ENCODE assay signal across 8 mouse cellular contexts in the genomic region with DNA sequence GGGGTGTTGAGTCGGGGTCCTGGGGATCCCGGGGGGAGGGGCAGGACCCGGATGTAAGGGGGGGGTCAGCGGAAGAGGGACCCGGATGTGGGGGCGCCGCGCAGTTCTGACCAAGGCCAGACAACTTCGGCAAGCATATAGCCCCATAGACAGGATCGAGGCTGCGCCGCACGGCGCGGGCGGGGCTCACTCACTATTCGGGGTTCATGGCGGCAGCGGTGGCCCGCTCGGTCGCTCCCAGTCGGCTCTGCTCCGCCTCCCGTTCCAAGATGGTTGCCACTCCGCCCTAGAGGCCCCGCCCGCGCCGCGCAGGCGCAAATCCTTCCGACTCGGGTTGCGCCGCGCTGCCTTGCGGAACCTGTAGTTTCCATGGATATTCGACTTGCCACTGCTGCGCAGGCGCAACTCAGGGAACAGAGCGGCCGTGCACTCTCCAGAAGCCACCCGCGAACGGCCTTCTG. TPM values are rescaled to one million over a fixed set of nuclear protein-coding genes. Genes with fewer than 3 reads are reported as not detected.
DNase-seq lines count a peak whose midpoint lies in the region; ATAC-seq and TF ChIP-seq lines count a peak whose summit lies in the region.

A gene (minus strand): TSS at position 342 of the 461 bp plus-strand sequence.

- H3K4me3 ChIP-seq in MEL (ENCODE audit: control insufficient read depth in 1 of 2, insufficient read depth in 1 of 2, low read depth in 2 of 2, low read length in 2 of 2) = peak within 1 kb of the TSS; percentile 88 to 93
- peak within 1 kb of the TSS; percentile 72 for H3K4me3 ChIP-seq in cerebellum, adult 2 months (replicated peaks; ENCODE audit: insufficient read depth, low read depth, low read length)
- peak within 1 kb of the TSS; percentile 83 for H3K4me3 ChIP-seq in forebrain, postnatal 0 days (ENCODE audit: low read depth, low read length)
- peak within 1 kb of the TSS; percentile 80 for H3K4me3 ChIP-seq in lung, embryonic 15.5 days

- WGBS in cerebellum, adult 2 months = under 1% methylated on average over 46 of the region's 46 CpGs
- WGBS in forebrain, postnatal 0 days = under 1% methylated on average over 46 of the region's 46 CpGs
- under 1% methylated on average over 46 of the region's 46 CpGs for WGBS in lung, embryonic 15.5 days

- DNase-seq in MEL (ENCODE audit: low read depth, low spot score) = peak; percentile 98
- peak; percentile 99 for DNase-seq in cerebellum, adult 2 months
- DNase-seq in forebrain, postnatal 0 days = peak; percentile 100
- peak; percentile 99 for DNase-seq in heart, postnatal 4 days
- peak; percentile 98 to 99 for DNase-seq in layer of hippocampus, adult 8-10 months (ENCODE audit: low spot score in 2 of 2)
- DNase-seq in ovary, adult 18-20 months (ENCODE audit: low spot score) = peak; percentile 97
- peak; percentile 99 for DNase-seq in thymus, postnatal 0 days (ENCODE audit: low spot score)

- peak; percentile 97 for ATAC-seq in forebrain, postnatal 0 days
- peak; percentile 94 for ATAC-seq in lung, embryonic 15.5 days (ENCODE audit: borderline replicate concordance, extremely low read depth, low FRiP score, low TSS enrichment)

- peak within 1 kb of the TSS; percentile 95 for H3K4me2 ChIP-seq in forebrain, postnatal 0 days (ENCODE audit: low read depth)
- peak within 1 kb of the TSS; percentile 89 for H3K4me2 ChIP-seq in lung, embryonic 15.5 days

- TF ChIP-seq RAD21 in MEL (IDR thresholded peaks at IDR 0.05; ENCODE audit: low read depth, low read length) = no peak

- peak; percentile 29 to 78; a peak in 2 of 4 replicates for TF ChIP-seq POLR2A in MEL (IDR thresholded peaks at IDR 0.05; ENCODE audit: control insufficient read depth in 1 of 2, insufficient read depth in 1 of 2, low read depth in 1 of 2, low read length in 2 of 2, poor library complexity in 1 of 2)
- TF ChIP-seq POLR2A in cerebellum, adult 2 months (IDR thresholded peaks at IDR 0.05; ENCODE audit: borderline replicate concordance, insufficient read depth, low read length) = peak; percentile 70; the same call in 1 of the 2 replicates

- peaks cover 1 to 6% of the 10 kb centered on the region in 2 experiments; a peak in 3 of 4 replicates for H3K36me3 ChIP-seq in MEL (ENCODE audit: control insufficient read depth in 1 of 2, insufficient read depth in 2 of 2, low read length in 2 of 2)
- H3K36me3 ChIP-seq in forebrain, postnatal 0 days (ENCODE audit: insufficient read depth) = peaks cover 73% of the 10 kb centered on the region
- H3K36me3 ChIP-seq in lung, embryonic 15.5 days = peaks cover 46% of the 10 kb centered on the region

- H3K27ac ChIP-seq in MEL (ENCODE audit: control insufficient read depth, low read depth, low read length) = peak within 1 kb of the TSS; percentile 90
- peak within 1 kb of the TSS; percentile 81 for H3K27ac ChIP-seq in cerebellum, adult 2 months (ENCODE audit: insufficient read depth, low read length)
- H3K27ac ChIP-seq in forebrain, postnatal 0 days (ENCODE audit: low read depth, low read length) = peak within 1 kb of the TSS; percentile 96
- H3K27ac ChIP-seq in lung, embryonic 15.5 days = peak within 1 kb of the TSS; percentile 94

- TF ChIP-seq CTCF in MEL (IDR thresholded peaks at IDR 0.05 in 2 of 3, conservative IDR thresholded peaks at IDR 0.05 in 1 of 3; ENCODE audit: control insufficient read depth in 1 of 3, insufficient read depth in 1 of 3, low read depth in 2 of 3, low read length in 3 of 3, poor library complexity in 1 of 3, severe bottlenecking in 1 of 3) = no peak
- no peak for TF ChIP-seq CTCF in cerebellum, adult 2 months (IDR thresholded peaks at IDR 0.05; ENCODE audit: borderline replicate concordance, insufficient read depth, low read depth, low read length)
- TF ChIP-seq CTCF in forebrain, postnatal 0 days (IDR thresholded peaks at IDR 0.05; ENCODE audit: low read depth) = no peak

- H3K9me3 ChIP-seq in MEL (replicated peaks; ENCODE audit: insufficient read depth, low read length) = no peaks in the 10 kb centered on the region
- no peaks in the 10 kb centered on the region for H3K9me3 ChIP-seq in forebrain, postnatal 0 days (ENCODE audit: low read length)
- H3K9me3 ChIP-seq in lung, embryonic 15.5 days = no peaks in the 10 kb centered on the region

- no peak for TF ChIP-seq EP300 in MEL (IDR thresholded peaks at IDR 0.05; ENCODE audit: low read depth in 1 of 2, low read length in 2 of 2)

- peaks cover 2 to 6% of the 10 kb centered on the region in 2 experiments; a peak in 3 of 4 replicates for H3K4me1 ChIP-seq in MEL (ENCODE audit: control insufficient read depth in 1 of 2, insufficient read depth in 2 of 2, low read length in 2 of 2)
- peaks cover 14% of the 10 kb centered on the region for H3K4me1 ChIP-seq in cerebellum, adult 2 months (ENCODE audit: control insufficient read depth, insufficient read depth, low read length)
- H3K4me1 ChIP-seq in forebrain, postnatal 0 days (ENCODE audit: insufficient read depth) = peaks cover 10% of the 10 kb centered on the region
- peaks cover 35% of the 10 kb centered on the region for H3K4me1 ChIP-seq in lung, embryonic 15.5 days

- peak within 1 kb of the TSS; percentile 96 for H3K9ac ChIP-seq in MEL (ENCODE audit: control insufficient read depth, low read depth, low read length, poor library complexity, severe bottlenecking)
- H3K9ac ChIP-seq in forebrain, postnatal 0 days = peak within 1 kb of the TSS; percentile 89
- H3K9ac ChIP-seq in lung, embryonic 15.5 days = peak within 1 kb of the TSS; percentile 86

- no peaks in the 10 kb centered on the region for H3K27me3 ChIP-seq in MEL (ENCODE audit: control insufficient read depth in 1 of 2, insufficient read depth in 2 of 2, low read length in 2 of 2)
- no peaks in the 10 kb centered on the region for H3K27me3 ChIP-seq in cerebellum, adult 2 months (ENCODE audit: control insufficient read depth, insufficient read depth, low read length)
- H3K27me3 ChIP-seq in forebrain, postnatal 0 days (ENCODE audit: insufficient read depth, low read length) = no peaks in the 10 kb centered on the region
- H3K27me3 ChIP-seq in lung, embryonic 15.5 days = no peaks in the 10 kb centered on the region

- H3K79me2 ChIP-seq in MEL (ENCODE audit: control insufficient read depth, insufficient read depth, low read length, poor library complexity) = peaks cover 9% of the 10 kb centered on the region; the same call in 1 of the 2 replicates

TF ChIP-seq in MEL, 35 proteins besides CTCF, POLR2A, EP300 and RAD21 (continues in another document):
- TF ChIP-seq CHD2 (IDR thresholded peaks at IDR 0.05; ENCODE audit: low read length) = no peak
- peak; percentile 60 for TF ChIP-seq NELFE (IDR thresholded peaks at IDR 0.05; ENCODE audit: low read depth, low read length)
- no peak for TF ChIP-seq ZNF384 (IDR thresholded peaks at IDR 0.05; ENCODE audit: low read depth, low read length)
- TF ChIP-seq CHD1 (IDR thresholded peaks at IDR 0.05; ENCODE audit: low read depth, low read length) = no peak
- no peak for TF ChIP-seq MAX (IDR thresholded peaks at IDR 0.05; ENCODE audit: low read length)
- no peak for TF ChIP-seq SMC3 (IDR thresholded peaks at IDR 0.05; ENCODE audit: low read depth, low read length)
- no peak for TF ChIP-seq TAL1 (IDR thresholded peaks at IDR 0.05; ENCODE audit: low read length)
- peak; percentile 93 for TF ChIP-seq NRF1 (IDR thresholded peaks at IDR 0.05; ENCODE audit: insufficient read depth, low read depth, low read length, poor library complexity, severe bottlenecking)
- TF ChIP-seq POLR2AphosphoS5 (IDR thresholded peaks at IDR 0.05; ENCODE audit: borderline replicate concordance, low read depth, low read length) = no peak
- TF ChIP-seq MAZ (IDR thresholded peaks at IDR 0.05; ENCODE audit: low read depth, low read length) = peak; percentile 77
- no peak for TF ChIP-seq USF2 (IDR thresholded peaks at IDR 0.05; ENCODE audit: borderline replicate concordance in 1 of 2, insufficient read depth in 1 of 2, low read depth in 1 of 2, low read length in 2 of 2)
- TF ChIP-seq TBP (IDR thresholded peaks at IDR 0.05; ENCODE audit: low read depth, low read length) = no peak
- TF ChIP-seq ZKSCAN1 (IDR thresholded peaks at IDR 0.05; ENCODE audit: low read depth, low read length) = no peak
- TF ChIP-seq UBTF (IDR thresholded peaks at IDR 0.05; ENCODE audit: borderline replicate concordance, insufficient read depth, low read depth, low read length) = no peak
- no peak; the same call in 1 of the 2 replicates for TF ChIP-seq ETS1 (IDR thresholded peaks at IDR 0.05; ENCODE audit: low read depth, low read length)
- TF ChIP-seq POLR2AphosphoS2 (IDR thresholded peaks at IDR 0.05; ENCODE audit: low read length) = 0 out of 2 replicates have a peak, but pooled peaks have one; percentile 30
- TF ChIP-seq MYB (IDR thresholded peaks at IDR 0.05; ENCODE audit: low read depth, low read length) = no peak
- no peak for TF ChIP-seq GABPA (IDR thresholded peaks at IDR 0.05; ENCODE audit: low read depth, low read length)
- peak; percentile 96 for TF ChIP-seq HCFC1 (IDR thresholded peaks at IDR 0.05; ENCODE audit: low read depth, low read length)
- no peak for TF ChIP-seq USF1 (IDR thresholded peaks at IDR 0.05; ENCODE audit: low read depth, low read length)
- TF ChIP-seq MXI1 (IDR thresholded peaks at IDR 0.05; ENCODE audit: low read depth, low read length) = no peak
- TF ChIP-seq ELF1 (IDR thresholded peaks at IDR 0.05; ENCODE audit: low read depth, low read length) = no peak
- TF ChIP-seq GATA1 (IDR thresholded peaks at IDR 0.05; ENCODE audit: low read depth, low read length) = no peak
- TF ChIP-seq ZMIZ1 (IDR thresholded peaks at IDR 0.05; ENCODE audit: low read depth, low read length) = no peak
- no peak for TF ChIP-seq MAFK (IDR thresholded peaks at IDR 0.05; ENCODE audit: borderline replicate concordance, low read depth, low read length)
- no peak for TF ChIP-seq MEF2A (IDR thresholded peaks at IDR 0.05; ENCODE audit: extremely low read depth, insufficient replicate concordance, low read depth, low read length, poor library complexity, severe bottlenecking)
- no peak for TF ChIP-seq BHLHE40 (IDR thresholded peaks at IDR 0.05; ENCODE audit: borderline replicate concordance, low read depth, low read length)

RNA-seq across cellular contexts. Expression of the gene that starts here (rescaled TPM):
- 86.4 and 94.9 TPM in 2 replicates for total RNA-seq in MEL (2012; rRNA removed)
- polyA plus RNA-seq in MEL (2012; ENCODE audit: insufficient read depth in 1 of 2, insufficient read length in 2 of 2, low read depth in 1 of 2, low replicate concordance in 2 of 2, missing spikeins in 1 of 2) = 100 to 1,000 TPM in 1 of 2 experiments, not detected in 1; 162 TPM
- 191 and 195 TPM in 2 replicates for polyA plus RNA-seq in cerebellum, adult 2 months (2012; rRNA removed)
- 219 and 231 TPM in 2 replicates for total RNA-seq in forebrain, postnatal 0 days (2014; rRNA removed)
- polyA plus RNA-seq in forebrain, postnatal 0 days (2015; fragmentation: Nextera tagmentation; extraction: Ambion mirVana) = 249 and 288 TPM in 2 replicates
- total RNA-seq in heart, postnatal 4 days (2021) = 100 to 1,000 TPM; 188 to 191 TPM
- 100 to 1,000 TPM; 154 to 165 (median 160) TPM for total RNA-seq in layer of hippocampus, adult 8-10 months (2022)
- 288 and 294 TPM in 2 replicates for polyA plus RNA-seq in lung, embryonic 15.5 days (2015; fragmentation: Nextera tagmentation; extraction: Ambion mirVana)
- polyA plus RNA-seq in thymus, postnatal 0 days (2015; fragmentation: Nextera tagmentation; extraction: Ambion mirVana) = 246 and 252 TPM in 2 replicates

Comparison
In these comparisons a context has a peak if more than half of its experiments do, and no peak if none do; other contexts are left out.
1. Peak in every context shown above with its lines: DNase-seq, ATAC-seq, H3K4me3 ChIP-seq and H3K27ac ChIP-seq.